Mouse (Mus musculus) neural tube, embryonic 11.5 days (tissue): ENCODE data around the gene Piwil4. TPM values are rescaled to one million over a fixed set of nuclear protein-coding genes. Genes with fewer than 3 reads are reported as not detected.

Experiments used
- polyA plus RNA-seq: library from polyadenylated mRNA; unstranded; fragments of >200 nt; fragmentation: Nextera tagmentation; extraction: Ambion mirVana; gene quantifications from 2 replicates; pipeline ENCODE4 v1.2.1, GENCODE M21; 2014

Piwil4 gene
- polyA plus RNA-seq, 1 experiment from 2014 or later: 0.85 TPM

Other genes with a start within 250 kb of the Piwil4 start
- 0.15 and 0.28 TPM in 2 replicates for gene Kdm4d, start 240.3 kb downstream of the Piwil4 start, polyA plus RNA-seq
- gene Cwc15, start 240.1 kb downstream of the Piwil4 start, polyA plus RNA-seq: 180 and 191 TPM in 2 replicates
- gene Amotl1, start 95.7 kb downstream of the Piwil4 start, polyA plus RNA-seq: 19.1 and 20.6 TPM in 2 replicates
- 2.4 and 3.3 TPM in 2 replicates for gene Fut4, start 11.7 kb upstream of the Piwil4 start, polyA plus RNA-seq
- gene 1700012B09Rik, start 30.3 kb upstream of the Piwil4 start, polyA plus RNA-seq: 1.0 TPM in 1 of 2 replicates, not detected in the other
- 26.9 and 29.8 TPM in 2 replicates for gene Mre11a, start 43.9 kb upstream of the Piwil4 start, polyA plus RNA-seq
- gene Ankrd49, start 44.1 kb upstream of the Piwil4 start, polyA plus RNA-seq: 52.3 and 52.8 TPM in 2 replicates
- 0.58 and 1.1 TPM in 2 replicates for gene Gpr83, start 119.5 kb upstream of the Piwil4 start, polyA plus RNA-seq
- gene Izumo1r, start 163.2 kb upstream of the Piwil4 start, polyA plus RNA-seq: not detected in 2 replicates